22 mouse cellular contexts compared by ENCODE assay signal in the genomic region with DNA sequence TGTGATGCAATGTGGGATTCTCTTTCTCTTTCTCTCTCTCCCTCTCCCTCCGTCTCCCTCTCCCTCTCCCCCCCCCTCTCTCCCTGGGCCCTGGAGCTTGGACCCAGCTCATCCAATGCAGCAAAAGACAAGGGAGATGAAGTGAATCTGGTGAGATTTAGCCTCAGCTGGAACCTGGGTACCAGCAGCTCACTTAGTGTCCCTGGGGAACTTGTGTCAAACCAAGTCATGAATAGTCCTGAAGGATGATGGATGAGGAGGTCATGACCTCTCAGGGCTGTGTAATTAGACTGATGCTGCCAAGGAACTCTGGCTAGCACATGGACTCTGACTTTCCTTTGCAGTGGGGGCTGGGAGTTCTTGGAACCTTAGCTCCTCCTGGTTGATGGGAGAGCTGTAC. TPM values are rescaled to one million over a fixed set of nuclear protein-coding genes. Genes with fewer than 3 reads are reported as not detected.
DNase-seq lines count a peak whose midpoint lies in the region; ATAC-seq lines count a peak whose summit lies in the region.
"Had no signal": no experiment of that assay in that cellular context is flagged by ENCODE, and none has a peak within 500 bp of the region (broad histone marks: within the 10 kb centered on the region; RNA-seq: fewer than 3 reads in every experiment).

No protein-coding gene starts in this region.

- 23% methylated on average over 1 of the region's 1 CpGs for WGBS in midbrain, embryonic 10.5 days
- WGBS in midbrain, embryonic 13.5 days = 28% methylated on average over 1 of the region's 1 CpGs

- H3K27ac ChIP-seq in midbrain, embryonic 10.5 days (replicated peaks) = peak overlapping the region; percentile 4; the same call in 1 of the 2 replicates
- H3K27ac ChIP-seq in midbrain, embryonic 13.5 days = no peak overlapping the region
- H3K27ac ChIP-seq: heart, embryonic 15.5 days; kidney, postnatal 0 days had no signal

- H3K36me3 ChIP-seq in midbrain, embryonic 10.5 days = no peaks in the 10 kb centered on the region
- no peaks in the 10 kb centered on the region for H3K36me3 ChIP-seq in midbrain, embryonic 13.5 days
- H3K36me3 ChIP-seq: heart, embryonic 15.5 days had no signal

- no peak for DNase-seq in midbrain, embryonic 10.5 days (ENCODE audit: low spot score)
- DNase-seq in MN1 (ENCODE audit: low spot score) = peak; percentile 37
- peak; percentile 65 for DNase-seq in embryo, embryonic 11 days
- DNase-seq in mesoderm, embryonic 11.5 days (ENCODE audit: low read depth, low spot score) = peak; percentile 77
- DNase-seq in layer of hippocampus, adult 9-10 months (ENCODE audit: low spot score) = no peak
- no peak for DNase-seq in layer of hippocampus, adult 9-11 months
- DNase-seq: adrenal gland, postnatal 25 days; B cell, adult 2 months; cerebellum, adult 9-10 months; heart, postnatal 36 days; kidney, adult 18-20 months; layer of hippocampus, postnatal 36 days; lung, postnatal 4 days; right cerebral cortex, adult 18-20 months; right cerebral cortex, postnatal 4 days; thymus, postnatal 14 days had no signal

- H3K4me2 ChIP-seq in midbrain, embryonic 13.5 days (replicated peaks) = no peak overlapping the region
- H3K4me2 ChIP-seq: heart, embryonic 15.5 days had no signal

- ATAC-seq in midbrain, embryonic 13.5 days = no peak
- ATAC-seq: forebrain, embryonic 14.5 days; inflammation-experienced regulatory T-cells, adult 6 months had no signal

- no peak overlapping the region for H3K4me3 ChIP-seq in midbrain, embryonic 10.5 days
- H3K4me3 ChIP-seq in midbrain, embryonic 13.5 days (replicated peaks) = no peak overlapping the region
- H3K4me3 ChIP-seq: heart, embryonic 15.5 days had no signal

- H3K4me1 ChIP-seq in midbrain, embryonic 10.5 days = peaks cover 13% of the 10 kb centered on the region
- H3K4me1 ChIP-seq in midbrain, embryonic 13.5 days (replicated peaks) = peaks cover 20% of the 10 kb centered on the region

- H3K9me3 ChIP-seq in midbrain, embryonic 10.5 days (replicated peaks) = no peaks in the 10 kb centered on the region
- no peaks in the 10 kb centered on the region for H3K9me3 ChIP-seq in midbrain, embryonic 13.5 days
- H3K9me3 ChIP-seq: heart, embryonic 15.5 days had no signal

- no peak overlapping the region for H3K9ac ChIP-seq in midbrain, embryonic 13.5 days (replicated peaks)
- H3K9ac ChIP-seq: heart, embryonic 15.5 days had no signal

- no peaks in the 10 kb centered on the region for H3K27me3 ChIP-seq in midbrain, embryonic 10.5 days (ENCODE audit: low read depth, poor library complexity, severe bottlenecking)
- no peaks in the 10 kb centered on the region for H3K27me3 ChIP-seq in midbrain, embryonic 13.5 days

RNA-seq across cellular contexts. Expression of a gene that starts 39.5 kb away (rescaled TPM):
- polyA plus RNA-seq in midbrain, embryonic 10.5 days (2016; fragmentation: Nextera tagmentation; extraction: Ambion mirVana) = 142 and 235 TPM in 2 replicates
- 711 and 713 TPM in 2 replicates for polyA plus RNA-seq in midbrain, embryonic 13.5 days (2015; fragmentation: Nextera tagmentation; extraction: Ambion mirVana)
- polyA plus RNA-seq: liver, adult 2 months had no signal

Comparison
In these comparisons a context has a peak if more than half of its experiments do, and no peak if none do; other contexts are left out.
1. DNase-seq: peak in MN1 (single experiment), embryo, embryonic 11 days (single experiment) and mesoderm, embryonic 11.5 days (single experiment); none in midbrain, embryonic 10.5 days (single experiment), layer of hippocampus, adult 9-10 months (single experiment) and layer of hippocampus, adult 9-11 months (single experiment).